Mouse (Mus musculus) retina, postnatal 1 day (tissue): ENCODE measurements around the gene Panx3.

Experiments used
- DNase-seq: peaks from one replicate; pipeline ENCODE4 v3.0.0-alpha.2; 2012

The Panx3 gene

GRCm38 (mm10) chr9:37632305-37632704 lies 36.7 kb downstream of the Panx3 start:
- no peak for DNase-seq

- DNase-seq: no peak
Observed at GRCm38 (mm10) chr9:37629941-37630340, 39.1 kb downstream of the Panx3 start.

GRCm38 (mm10) chr9:37628581-37628980 lies 40.5 kb downstream of the Panx3 start:
- no peak for DNase-seq

- no peak for DNase-seq
Observed at GRCm38 (mm10) chr9:37627263-37627662, 41.8 kb downstream of the Panx3 start.

GRCm38 (mm10) chr9:37626103-37626567 lies 42.9 kb downstream of the Panx3 start:
- DNase-seq: no peak

- DNase-seq: peak; percentile 17
Observed at GRCm38 (mm10) chr9:37625641-37626040, 43.4 kb downstream of the Panx3 start.

- no peak for DNase-seq
Observed at GRCm38 (mm10) chr9:37625129-37625528, 43.9 kb downstream of the Panx3 start.

GRCm38 (mm10) chr9:37624502-37624901 lies 44.5 kb downstream of the Panx3 start:
- no peak for DNase-seq

GRCm38 (mm10) chr9:37623981-37624380 lies 45.1 kb downstream of the Panx3 start:
- no peak for DNase-seq

GRCm38 (mm10) chr9:37621290-37621689 lies 47.7 kb downstream of the Panx3 start:
- DNase-seq: no peak

- DNase-seq: peak; percentile 74
Observed at GRCm38 (mm10) chr9:37616770-37617169, 52.3 kb downstream of the Panx3 start.

- no peak for DNase-seq
Observed at GRCm38 (mm10) chr9:37615220-37615619, 53.8 kb downstream of the Panx3 start.

GRCm38 (mm10) chr9:37614316-37614715 lies 54.7 kb downstream of the Panx3 start:
- no peak for DNase-seq

- no peak for DNase-seq
Observed at GRCm38 (mm10) chr9:37613911-37614280, 55.1 kb downstream of the Panx3 start.

- DNase-seq: peak; percentile 95
Observed at GRCm38 (mm10) chr9:37613182-37613910, 55.7 kb downstream of the Panx3 start, which contains the start of gene Spa17. Spa17 (minus strand) TSS chr9:37613722.
